In genomic region chr10:13560014-13560674, GRCm38 (mm10) we compare ENCODE assay signal across 19 mouse cellular contexts.
"Had no signal": no experiment of that assay in that cellular context is flagged by ENCODE, and none has a peak within 500 bp of the region (broad histone marks: within the 10 kb centered on the region; RNA-seq: fewer than 3 reads in every experiment).

No protein-coding gene starts in this region.

- H3K4me3 ChIP-seq: limb, embryonic 12.5 days; limb, embryonic 15.5 days; liver, embryonic 12.5 days; liver, embryonic 15.5 days; midbrain, embryonic 15.5 days; myocyte; neural tube, embryonic 13.5 days had no signal

- H3K27ac ChIP-seq: limb, embryonic 12.5 days; limb, embryonic 15.5 days; liver, embryonic 12.5 days; liver, embryonic 15.5 days; midbrain, embryonic 15.5 days; neural tube, embryonic 13.5 days had no signal

- H3K9me3 ChIP-seq: limb, embryonic 12.5 days; limb, embryonic 15.5 days; liver, embryonic 12.5 days; liver, embryonic 15.5 days; midbrain, embryonic 15.5 days; neural tube, embryonic 13.5 days had no signal

- ATAC-seq: intestine, embryonic 16.5 days; liver, embryonic 12.5 days; midbrain, embryonic 15.5 days had no signal

- H3K27me3 ChIP-seq: limb, embryonic 12.5 days; limb, embryonic 15.5 days; liver, embryonic 12.5 days; liver, embryonic 15.5 days; midbrain, embryonic 15.5 days; neural tube, embryonic 13.5 days had no signal

- H3K36me3 ChIP-seq: midbrain, embryonic 15.5 days had no signal

- DNase-seq: kidney, adult 18-20 months; kidney, adult 9 months; kidney, postnatal 14 days; kidney, postnatal 4 days; lung, adult 2 months; lung, postnatal 14 days; lung, postnatal 4 days; retina, postnatal 1 day; right cerebral cortex, postnatal 25 days; thymus, adult 18-20 months; thymus, postnatal 36 days had no signal

- H3K4me1 ChIP-seq: liver, embryonic 15.5 days; midbrain, embryonic 15.5 days had no signal
